Mouse (Mus musculus): ENCODE data around the gene Slc36a4. TPM values are rescaled to one million over a fixed set of nuclear protein-coding genes. Genes with fewer than 3 reads are reported as not detected.

Slc36a4 gene
- polyA plus RNA-seq, 1 experiment = 4.7 TPM

GRCm38 (mm10) chr9:15774911-15775310, 65.4 kb downstream of the Slc36a4 start:
- H3K36me3 ChIP-seq (ENCODE audit: control insufficient read depth, insufficient read depth, low read length) = no peaks in the 10 kb centered on the region
- DNase-seq = no peak
- WGBS = 88% methylated on average over 1 of the region's 1 CpGs
- H3K4me1 ChIP-seq (replicated peaks; ENCODE audit: control insufficient read depth, insufficient read depth, low read length) = no peaks in the 10 kb centered on the region
- H3K27me3 ChIP-seq (ENCODE audit: control insufficient read depth, insufficient read depth, low read length) = no peaks in the 10 kb centered on the region
- TF ChIP-seq CTCF (IDR thresholded peaks at IDR 0.05; ENCODE audit: borderline replicate concordance, control insufficient read depth, extremely low read depth, insufficient read depth, low read length, poor library complexity) = no peak
- no peak for TF ChIP-seq POLR2A (IDR thresholded peaks at IDR 0.05; ENCODE audit: control insufficient read depth, extremely low read depth, insufficient read depth, low read length, poor library complexity)
- H3K27ac ChIP-seq (ENCODE audit: control insufficient read depth, insufficient read depth, low read length) = no peak overlapping the region
- no peak overlapping the region for H3K4me3 ChIP-seq (ENCODE audit: control insufficient read depth, insufficient read depth, low read length)

- WGBS = 85% methylated on average over 4 of the region's 4 CpGs
- Histone ChIP-seq H3K4me1 (replicated peaks; ENCODE audit: control insufficient read depth, insufficient read depth, low read length) (no peaks in the 10 kb centered on the region), H3K4me3 (ENCODE audit: control insufficient read depth, insufficient read depth, low read length) (no peak overlapping the region), H3K27ac (ENCODE audit: control insufficient read depth, insufficient read depth, low read length) (no peak overlapping the region), H3K36me3 (ENCODE audit: control insufficient read depth, insufficient read depth, low read length) (no peaks in the 10 kb centered on the region), H3K27me3 (ENCODE audit: control insufficient read depth, insufficient read depth, low read length) (no peaks in the 10 kb centered on the region)
- TF ChIP-seq CTCF (IDR thresholded peaks at IDR 0.05; ENCODE audit: borderline replicate concordance, control insufficient read depth, extremely low read depth, insufficient read depth, low read length, poor library complexity) (no peak), POLR2A (IDR thresholded peaks at IDR 0.05; ENCODE audit: control insufficient read depth, extremely low read depth, insufficient read depth, low read length, poor library complexity) (no peak)
- no peak for DNase-seq
These were observed 72.4 kb downstream of the Slc36a4 start for GRCm38 (mm10) chr9:15781936-15782335.

GRCm38 (mm10) chr9:15786192-15786591, 76.7 kb downstream of the Slc36a4 start:
- Histone ChIP-seq H3K4me3 (ENCODE audit: control insufficient read depth, insufficient read depth, low read length) (no peak overlapping the region), H3K36me3 (ENCODE audit: control insufficient read depth, insufficient read depth, low read length) (no peaks in the 10 kb centered on the region), H3K27me3 (ENCODE audit: control insufficient read depth, insufficient read depth, low read length) (no peaks in the 10 kb centered on the region), H3K4me1 (replicated peaks; ENCODE audit: control insufficient read depth, insufficient read depth, low read length) (no peaks in the 10 kb centered on the region), H3K27ac (ENCODE audit: control insufficient read depth, insufficient read depth, low read length) (no peak overlapping the region)
- 27% methylated on average over 3 of the region's 3 CpGs for WGBS
- TF ChIP-seq CTCF (IDR thresholded peaks at IDR 0.05; ENCODE audit: borderline replicate concordance, control insufficient read depth, extremely low read depth, insufficient read depth, low read length, poor library complexity) (no peak), POLR2A (IDR thresholded peaks at IDR 0.05; ENCODE audit: control insufficient read depth, extremely low read depth, insufficient read depth, low read length, poor library complexity) (no peak)
- no peak for DNase-seq

DNA sequence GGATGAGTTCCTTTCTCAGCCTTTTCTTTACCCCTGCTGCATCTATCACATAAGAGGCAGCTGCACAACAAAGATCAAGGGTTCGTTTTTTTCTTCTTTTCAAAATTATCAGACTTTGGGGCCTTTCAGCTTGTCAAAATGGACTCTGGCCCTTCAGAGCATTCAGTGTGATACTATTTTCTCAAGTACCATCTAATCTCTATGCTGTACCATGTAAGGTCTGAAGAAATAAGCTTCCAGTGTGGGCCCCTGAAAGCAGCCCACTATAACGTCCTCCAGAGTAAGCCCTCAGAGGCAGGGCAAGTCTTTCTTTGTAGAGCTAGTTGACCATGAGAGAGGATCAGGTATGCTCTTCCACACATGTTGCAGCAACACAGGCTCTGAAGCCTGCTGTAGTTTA, 77.1 kb downstream of the Slc36a4 start:
- Histone ChIP-seq H3K27me3 (ENCODE audit: control insufficient read depth, insufficient read depth, low read length) (no peaks in the 10 kb centered on the region), H3K4me1 (replicated peaks; ENCODE audit: control insufficient read depth, insufficient read depth, low read length) (no peaks in the 10 kb centered on the region), H3K27ac (ENCODE audit: control insufficient read depth, insufficient read depth, low read length) (no peak overlapping the region), H3K4me3 (ENCODE audit: control insufficient read depth, insufficient read depth, low read length) (no peak overlapping the region), H3K36me3 (ENCODE audit: control insufficient read depth, insufficient read depth, low read length) (no peaks in the 10 kb centered on the region)
- WGBS = 72% methylated on average over 2 of the region's 2 CpGs
- DNase-seq = no peak
- TF ChIP-seq CTCF (IDR thresholded peaks at IDR 0.05; ENCODE audit: borderline replicate concordance, control insufficient read depth, extremely low read depth, insufficient read depth, low read length, poor library complexity) (no peak), POLR2A (IDR thresholded peaks at IDR 0.05; ENCODE audit: control insufficient read depth, extremely low read depth, insufficient read depth, low read length, poor library complexity) (no peak)

DNA sequence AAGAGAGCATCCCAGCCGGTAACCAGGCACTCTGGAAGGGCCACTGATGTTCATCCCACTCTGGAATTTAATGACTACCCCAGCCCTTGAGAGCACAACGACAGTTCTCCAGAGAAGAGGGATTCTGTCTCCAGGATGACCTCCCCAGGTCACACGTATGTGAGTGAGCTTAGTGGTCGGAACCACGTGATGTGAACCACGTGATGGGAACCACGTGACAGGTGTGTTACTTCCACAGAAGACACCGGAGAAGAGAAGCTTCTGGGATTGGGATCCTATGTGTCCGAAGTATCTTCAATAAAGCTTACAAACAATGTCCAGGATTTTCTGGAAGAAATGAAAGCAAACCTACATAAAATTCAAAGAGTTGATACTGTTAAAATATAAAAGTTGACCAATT, 82.5 kb downstream of the Slc36a4 start:
- 88% methylated on average over 9 of the region's 9 CpGs for WGBS
- Histone ChIP-seq H3K4me1 (replicated peaks; ENCODE audit: control insufficient read depth, insufficient read depth, low read length) (no peaks in the 10 kb centered on the region), H3K27me3 (ENCODE audit: control insufficient read depth, insufficient read depth, low read length) (no peaks in the 10 kb centered on the region), H3K27ac (ENCODE audit: control insufficient read depth, insufficient read depth, low read length) (no peak overlapping the region), H3K4me3 (ENCODE audit: control insufficient read depth, insufficient read depth, low read length) (no peak overlapping the region), H3K36me3 (ENCODE audit: control insufficient read depth, insufficient read depth, low read length) (no peaks in the 10 kb centered on the region)
- no peak for DNase-seq
- TF ChIP-seq POLR2A (IDR thresholded peaks at IDR 0.05; ENCODE audit: control insufficient read depth, extremely low read depth, insufficient read depth, low read length, poor library complexity) = no peak
- TF ChIP-seq CTCF (IDR thresholded peaks at IDR 0.05; ENCODE audit: borderline replicate concordance, control insufficient read depth, extremely low read depth, insufficient read depth, low read length, poor library complexity) = no peak

Other genes with a start within 250 kb of the Slc36a4 start
- gene Smco4, start 216.3 kb upstream of the Slc36a4 start, polyA plus RNA-seq (2012; rRNA removed) = 8.8 and 9.6 TPM in 2 replicates
- 0.08 and 0.09 TPM in 2 replicates for gene Deup1, start 81.8 kb upstream of the Slc36a4 start, polyA plus RNA-seq (2012; rRNA removed)
- gene Mtnr1b, start 164.8 kb downstream of the Slc36a4 start, polyA plus RNA-seq (2012; rRNA removed) = not detected in 2 replicates